Mouse (Mus musculus) erythroblast, embryonic 14.5 days (primary cell): Measurements from ENCODE around the gene Zfp593. TPM values are rescaled to one million over a fixed set of nuclear protein-coding genes. Genes with fewer than 3 reads are reported as not detected.

Experiments
- H3K27me3 ChIP-seq: 2 replicates; pipeline ENCODE4 v1.6.1; 2012; ENCODE audit warnings: inconsistent platforms; ENCODE audit not compliant: control insufficient read depth
- H3K36me3 ChIP-seq: 2 replicates; pipeline ENCODE4 v1.6.1; 2012; ENCODE audit warnings: mild to moderate bottlenecking, inconsistent platforms; ENCODE audit not compliant: control insufficient read depth
- H3K4me1 ChIP-seq: 2 replicates; pipeline ENCODE4 v1.6.1; 2012; ENCODE audit warnings: inconsistent platforms; ENCODE audit not compliant: control insufficient read depth
- H3K4me3 ChIP-seq: replicated peaks from 2 replicates; pipeline ENCODE3; 2012; ENCODE audit warnings: moderate library complexity, mild to moderate bottlenecking, inconsistent platforms
- H3K9me3 ChIP-seq: 2 replicates; pipeline ENCODE4 v1.6.1; 2012; ENCODE audit warnings: low read length, inconsistent platforms, mixed read lengths; ENCODE audit not compliant: control insufficient read depth
- GATA1 ChIP-seq: IDR thresholded peaks from 2 replicates; pipeline ENCODE4 v1.6.1; 2012; ENCODE audit warnings: low read length, inconsistent platforms, mixed read lengths
- TAL1 ChIP-seq: IDR thresholded peaks from 3 replicates; pipeline ENCODE4 v1.6.1; 2012; ENCODE audit warnings: low read length, inconsistent platforms, mixed read lengths
- polyA plus RNA-seq: library from polyadenylated mRNA; stranded (reverse); fragments of >175 nt; gene quantifications from 2 replicates; pipeline ENCODE4 v1.2.3, GENCODE M21; 2012

The Zfp593 gene
- polyA plus RNA-seq, 1 experiment = 1.3 TPM

DNA sequence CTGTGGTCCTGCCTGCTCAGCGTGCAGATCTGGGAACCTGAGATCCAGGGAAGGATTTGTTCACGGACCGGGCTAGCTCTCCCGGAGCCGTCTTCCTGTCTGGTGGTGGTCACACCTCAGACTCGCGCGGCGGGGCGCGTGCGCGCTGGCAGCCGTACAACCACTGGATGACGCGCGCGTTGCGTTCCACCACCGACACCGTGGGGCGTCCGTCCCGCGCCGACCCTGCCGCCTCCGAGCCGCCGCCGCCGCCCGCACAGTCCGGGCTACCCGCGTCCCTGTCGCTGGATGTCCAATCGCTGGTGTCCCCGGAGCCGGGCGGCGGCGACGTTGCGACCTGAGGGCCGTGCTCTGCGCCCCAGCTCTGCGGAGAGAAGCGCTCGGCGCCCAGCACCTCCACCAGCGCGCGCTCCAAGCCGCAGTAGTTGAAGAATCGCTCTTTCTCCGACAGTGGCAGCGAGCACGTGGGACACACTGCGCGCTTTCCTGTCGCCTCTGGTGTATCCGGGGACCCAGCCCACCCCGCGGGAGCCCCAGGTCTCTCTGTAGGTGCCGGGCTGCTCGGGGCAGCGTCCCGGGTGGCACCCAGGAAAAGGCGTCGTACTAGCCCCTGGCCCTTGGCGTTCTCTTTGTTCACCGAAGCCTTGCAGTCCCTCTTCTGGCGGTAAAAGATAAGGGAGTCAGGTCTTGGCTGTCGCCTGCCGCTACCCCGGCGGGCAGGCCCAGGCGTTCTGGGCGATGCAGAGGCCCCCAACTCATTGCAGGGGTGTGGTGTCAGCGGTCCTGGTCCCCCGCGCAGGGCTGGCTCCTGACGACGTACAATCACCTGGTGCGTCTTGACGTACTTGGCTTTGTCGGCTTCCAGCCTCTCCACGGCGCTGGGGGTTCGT is 6.1 kb upstream of the Zfp593 start:
- Histone ChIP-seq H3K4me1 (peaks cover 25% of the 10 kb centered on the region), H3K36me3 (no peaks in the 10 kb centered on the region), H3K4me3 (no peak overlapping the region), H3K9me3 (peaks cover 3% of the 10 kb centered on the region; the same call in 1 of the 2 replicates), H3K27me3 (peaks cover 97% of the 10 kb centered on the region)
- TF ChIP-seq TAL1 (no peak), GATA1 (no peak)

GRCm38 (mm10) chr4:134250930-134251240 is 5.5 kb upstream of the Zfp593 start:
- Histone ChIP-seq H3K36me3 (no peaks in the 10 kb centered on the region), H3K9me3 (peaks cover 3% of the 10 kb centered on the region; the same call in 1 of the 2 replicates), H3K27me3 (peaks cover 96% of the 10 kb centered on the region), H3K4me3 (no peak overlapping the region), H3K4me1 (peaks cover 26% of the 10 kb centered on the region)
- no peak for TF ChIP-seq GATA1
- no peak for TF ChIP-seq TAL1

GRCm38 (mm10) chr4:134250116-134250929 is 4.9 kb upstream of the Zfp593 start:
- H3K4me1 ChIP-seq = peaks cover 32% of the 10 kb centered on the region
- H3K9me3 ChIP-seq = peaks cover 3% of the 10 kb centered on the region; the same call in 1 of the 2 replicates
- H3K4me3 ChIP-seq = no peak overlapping the region
- no peaks in the 10 kb centered on the region for H3K36me3 ChIP-seq
- no peak for TF ChIP-seq GATA1
- TF ChIP-seq TAL1 = no peak
- H3K27me3 ChIP-seq = peaks cover 93% of the 10 kb centered on the region

DNA sequence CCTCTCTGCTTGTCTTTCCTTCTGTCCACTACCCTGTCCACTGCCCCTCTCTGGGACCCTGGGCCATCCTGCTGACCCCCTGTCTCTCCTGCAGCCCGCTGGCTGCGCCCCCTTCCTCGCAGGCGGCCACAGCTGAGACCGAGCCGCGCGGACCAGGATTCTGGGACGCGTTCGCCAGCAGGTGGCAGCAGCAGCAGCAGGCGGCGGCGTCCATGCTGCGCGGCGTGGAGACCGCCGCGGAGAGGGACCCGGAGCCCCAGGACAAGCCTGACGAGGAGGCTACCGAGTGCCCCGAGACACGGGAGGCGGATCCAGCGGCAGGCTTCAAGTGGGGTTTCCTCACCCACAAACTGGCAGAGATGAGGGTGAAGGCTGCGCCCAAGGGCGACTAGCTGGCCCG is 4.3 kb upstream of the Zfp593 start:
- Histone ChIP-seq H3K4me3 (no peak overlapping the region), H3K9me3 (peaks cover 3% of the 10 kb centered on the region; the same call in 1 of the 2 replicates), H3K27me3 (peaks cover 87% of the 10 kb centered on the region), H3K4me1 (peaks cover 38% of the 10 kb centered on the region), H3K36me3 (no peaks in the 10 kb centered on the region)
- TF ChIP-seq GATA1 = no peak
- TF ChIP-seq TAL1 = no peak

GRCm38 (mm10) chr4:134246719-134247258 is 1.4 kb upstream of the Zfp593 start, which contains the start of gene Gm30191:
Gm30191 (plus strand) TSS chr4:134246935.
- peak within 1 kb of the TSS; percentile 83 for H3K4me3 ChIP-seq
- TF ChIP-seq GATA1 (no peak), TAL1 (no peak)
- peaks cover 42% of the 10 kb centered on the region for H3K4me1 ChIP-seq
- peaks cover 7% of the 10 kb centered on the region for H3K36me3 ChIP-seq
- peaks cover 58% of the 10 kb centered on the region for H3K27me3 ChIP-seq
- H3K9me3 ChIP-seq = peaks cover 3% of the 10 kb centered on the region; the same call in 1 of the 2 replicates

GRCm38 (mm10) chr4:134246256-134246655 is 864 bp upstream of the Zfp593 start:
- Histone ChIP-seq H3K36me3 (peaks cover 7% of the 10 kb centered on the region), H3K4me3 (no peak overlapping the region), H3K4me1 (peaks cover 37% of the 10 kb centered on the region), H3K9me3 (peaks cover 3% of the 10 kb centered on the region; the same call in 1 of the 2 replicates), H3K27me3 (peaks cover 53% of the 10 kb centered on the region)
- TF ChIP-seq TAL1 = no peak
- TF ChIP-seq GATA1 = no peak

DNA sequence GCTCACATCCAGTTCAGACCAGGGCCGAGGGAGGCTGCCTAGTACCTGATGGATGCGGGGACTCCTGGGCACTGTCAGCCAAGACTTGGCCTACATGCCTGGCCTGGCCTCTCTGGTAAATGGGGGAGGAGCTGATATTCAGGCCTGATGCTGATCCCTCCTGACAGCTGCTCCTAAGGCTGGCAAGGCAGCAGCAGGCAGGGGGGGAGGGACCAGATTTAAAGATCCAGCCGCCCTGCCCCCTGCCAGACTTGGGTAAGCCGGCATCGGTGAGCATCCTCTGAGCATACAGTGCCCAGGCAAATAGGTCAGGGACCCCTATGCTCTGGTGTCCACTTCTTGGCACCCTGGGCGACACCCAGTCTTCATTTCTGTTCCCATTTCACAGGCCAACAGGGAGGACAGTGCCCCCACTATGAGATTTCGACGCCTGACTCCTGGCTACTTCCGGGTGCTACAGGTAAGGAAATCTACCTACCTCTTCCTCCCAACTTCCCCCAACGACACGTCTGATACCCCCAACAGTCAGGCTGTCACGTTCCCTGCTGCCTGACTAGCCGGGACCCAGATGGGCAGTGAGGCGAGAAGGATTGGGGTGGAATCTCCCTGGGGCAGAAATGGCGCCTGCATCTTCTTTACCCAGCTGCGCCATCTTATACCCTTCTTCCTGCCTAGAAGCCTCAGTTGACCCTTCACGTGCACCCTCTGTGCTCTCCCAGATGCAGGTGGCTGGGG is 1.7 kb downstream of the Zfp593 start, which contains the start of gene E130218I03Rik:
TSS of gene E130218I03Rik (plus strand) at position 147 of the 735 bp plus-strand sequence.
- TF ChIP-seq TAL1 (no peak), GATA1 (no peak)
- H3K27me3 ChIP-seq = peaks cover 30% of the 10 kb centered on the region
- H3K9me3 ChIP-seq = no peaks in the 10 kb centered on the region
- H3K36me3 ChIP-seq = peaks cover 7% of the 10 kb centered on the region
- H3K4me3 ChIP-seq = peak within 1 kb of the TSS; percentile 83
- peaks cover 25% of the 10 kb centered on the region for H3K4me1 ChIP-seq

GRCm38 (mm10) chr4:134238686-134239085 is 6.7 kb downstream of the Zfp593 start:
- peaks cover 15% of the 10 kb centered on the region for H3K4me1 ChIP-seq
- no peaks in the 10 kb centered on the region for H3K9me3 ChIP-seq
- TF ChIP-seq TAL1 (no peak), GATA1 (no peak)
- no peak overlapping the region for H3K4me3 ChIP-seq
- H3K27me3 ChIP-seq = peaks cover 29% of the 10 kb centered on the region
- H3K36me3 ChIP-seq = peaks cover 3% of the 10 kb centered on the region; the same call in 1 of the 2 replicates
